Mouse (Mus musculus) neural tube, embryonic 15.5 days (tissue): ENCODE measurements at regions not wholly inside any gene's neighbourhood (a gene's known extent, or its start where the extent isn't known, plus 50 kb on each side); places are given as distances from the start of the nearest gene placed in this dataset.
A peak's percentile ranks its signal among the peaks of the same experiment; 100 is the strongest.

Experiments
- ATAC-seq: fragments of 200-750 bp; cut with Nextera tagmentation; 2 replicates; pipeline ENCODE4 v1.8.0; 2017; ENCODE audit warnings: mild to moderate bottlenecking, moderate TSS enrichment, moderate library complexity; ENCODE audit not compliant: low FRiP score
- H3K27ac ChIP-seq: fragments of 300-500 bp; sonication (generic); replicated peaks from 2 replicates; pipeline ENCODE4 v1.5.1; 2015; ENCODE audit warnings: mild to moderate bottlenecking, inconsistent platforms
- H3K27me3 ChIP-seq: fragments of 300-500 bp; sonication (generic); replicated peaks from 2 replicates; pipeline ENCODE4 v1.6.1; 2015; ENCODE audit warnings: inconsistent platforms
- H3K36me3 ChIP-seq: fragments of 300-500 bp; sonication (generic); 2 replicates; pipeline ENCODE4 v1.6.1; 2015; ENCODE audit warnings: inconsistent platforms
- H3K4me1 ChIP-seq: fragments of 300-500 bp; sonication (generic); 2 replicates; pipeline ENCODE4 v1.6.1; 2015; ENCODE audit warnings: inconsistent platforms
- H3K4me2 ChIP-seq: fragments of 300-500 bp; sonication (generic); 2 replicates; pipeline ENCODE4 v1.6.1; 2015; ENCODE audit warnings: inconsistent platforms, mild to moderate bottlenecking, moderate library complexity
- H3K4me3 ChIP-seq: fragments of 300-500 bp; sonication (generic); replicated peaks from 2 replicates; pipeline ENCODE4 v1.5.1; 2015; ENCODE audit warnings: mild to moderate bottlenecking, inconsistent platforms
- H3K9ac ChIP-seq: fragments of 300-500 bp; sonication (generic); replicated peaks from 2 replicates; pipeline ENCODE4 v1.6.1; 2015; ENCODE audit warnings: mild to moderate bottlenecking, inconsistent platforms
- H3K9me3 ChIP-seq: fragments of 300-500 bp; sonication (generic); replicated peaks from 2 replicates; pipeline ENCODE4 v1.6.1; 2016; ENCODE audit warnings: inconsistent platforms
- WGBS: fragments of 180-500 bp; shearing (Covaris S2); methylation state at CpG from one replicate; pipeline ENCODE4 v1.1.7; 2015; ENCODE audit warnings: mixed read lengths; 5-methylcytosine and 5-hydroxymethylcytosine counted together

- Histone ChIP-seq H3K4me1 (no peaks in the 10 kb centered on the region), H3K27ac (no peak overlapping the region), H3K9ac (no peak overlapping the region), H3K36me3 (no peaks in the 10 kb centered on the region), H3K9me3 (no peaks in the 10 kb centered on the region), H3K4me3 (no peak overlapping the region), H3K27me3 (no peaks in the 10 kb centered on the region), H3K4me2 (no peak overlapping the region)
- ATAC-seq: no peak
- WGBS: 77% methylated on average over 2 of the region's 2 CpGs
These were observed 1098.6 kb upstream of the Foxg1 start for GRCm38 (mm10) chr12:48283818-48284217.

GRCm38 (mm10) chr12:48284386-48284785 lies 1098.1 kb upstream of the Foxg1 start:
- 38% methylated on average over 3 of the region's 3 CpGs for WGBS
- Histone ChIP-seq H3K36me3 (no peaks in the 10 kb centered on the region), H3K9me3 (no peaks in the 10 kb centered on the region), H3K4me1 (no peaks in the 10 kb centered on the region), H3K9ac (no peak overlapping the region), H3K27ac (no peak overlapping the region), H3K4me3 (no peak overlapping the region), H3K27me3 (no peaks in the 10 kb centered on the region), H3K4me2 (no peak overlapping the region)
- ATAC-seq: peak; percentile 77; the same call in 1 of the 2 replicates

GRCm38 (mm10) chr12:48290146-48290545 lies 1092.3 kb upstream of the Foxg1 start:
- ATAC-seq: peak; percentile 31; the same call in 1 of the 2 replicates
- no peaks in the 10 kb centered on the region for H3K36me3 ChIP-seq
- 0 out of 2 replicates have a peak, but pooled peaks cover 3% of the 10 kb centered on the region for H3K4me1 ChIP-seq
- no peaks in the 10 kb centered on the region for H3K9me3 ChIP-seq
- H3K27me3 ChIP-seq: no peaks in the 10 kb centered on the region
- no peak overlapping the region for H3K9ac ChIP-seq
- H3K4me3 ChIP-seq: no peak overlapping the region
- 0 out of 2 replicates have a peak overlapping the region, but pooled peaks have one; percentile 15 for H3K27ac ChIP-seq
- H3K4me2 ChIP-seq: no peak overlapping the region
- 21% methylated on average over 3 of the region's 3 CpGs for WGBS
